Mouse (Mus musculus): Measurements from ENCODE around the gene Aif1. TPM values are rescaled to one million over a fixed set of nuclear protein-coding genes. Genes with fewer than 3 reads are reported as not detected.
A peak's percentile ranks its signal among the peaks of the same experiment; 100 is the strongest.

Gene Aif1
- polyA plus RNA-seq, 1 experiment, result 13.2 TPM

DNA sequence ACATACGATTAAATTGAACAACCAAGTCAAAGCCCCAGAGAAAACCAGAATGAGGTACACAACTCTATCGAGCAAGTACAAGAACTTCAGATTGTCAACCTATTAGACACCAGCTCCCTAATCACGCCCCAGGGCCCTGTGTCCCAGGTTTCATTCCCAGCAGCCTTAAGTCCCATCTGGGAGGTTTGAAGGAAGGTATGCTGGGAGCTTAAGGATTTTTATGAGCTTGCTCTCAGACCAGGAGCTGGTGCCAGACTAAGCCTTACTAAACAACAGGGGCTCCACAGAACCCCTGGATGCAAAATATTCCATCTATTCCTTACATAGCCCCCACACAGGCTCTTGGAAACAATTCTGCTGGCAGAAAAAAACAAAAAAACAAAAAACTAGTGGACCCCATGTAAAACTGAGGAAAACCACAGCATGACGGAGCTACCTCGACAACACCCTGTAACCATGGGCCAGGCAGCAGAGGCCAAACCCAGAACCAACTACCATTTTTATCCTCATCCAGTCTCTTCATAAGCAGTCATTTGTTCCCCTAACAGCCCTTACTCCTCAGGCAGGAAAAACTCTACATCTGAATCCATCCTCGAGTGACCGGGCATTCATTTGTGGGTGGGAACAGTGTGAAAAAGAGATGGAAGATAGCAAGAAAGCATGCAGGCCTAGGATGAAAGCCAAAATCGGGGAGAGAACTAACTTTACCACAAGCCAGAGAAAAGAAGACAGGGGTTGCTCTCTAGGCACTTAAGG, 12.4 kb downstream of the Aif1 start:
- TF ChIP-seq POLR2A (IDR thresholded peaks at IDR 0.05; ENCODE audit: extremely low read depth, insufficient read depth, low read length), result no peak
- TF ChIP-seq CTCF (IDR thresholded peaks at IDR 0.05; ENCODE audit: extremely low read depth, insufficient read depth, low read length), result no peak
- Histone ChIP-seq H3K27ac (ENCODE audit: insufficient read depth, low read length) (no peak overlapping the region; the same call in 1 of the 2 replicates), H3K4me3 (ENCODE audit: insufficient read depth, low read length) (peak overlapping the region; percentile 49), H3K4me1 (ENCODE audit: control insufficient read depth, insufficient read depth, low read length) (peaks cover 6% of the 10 kb centered on the region)

DNA sequence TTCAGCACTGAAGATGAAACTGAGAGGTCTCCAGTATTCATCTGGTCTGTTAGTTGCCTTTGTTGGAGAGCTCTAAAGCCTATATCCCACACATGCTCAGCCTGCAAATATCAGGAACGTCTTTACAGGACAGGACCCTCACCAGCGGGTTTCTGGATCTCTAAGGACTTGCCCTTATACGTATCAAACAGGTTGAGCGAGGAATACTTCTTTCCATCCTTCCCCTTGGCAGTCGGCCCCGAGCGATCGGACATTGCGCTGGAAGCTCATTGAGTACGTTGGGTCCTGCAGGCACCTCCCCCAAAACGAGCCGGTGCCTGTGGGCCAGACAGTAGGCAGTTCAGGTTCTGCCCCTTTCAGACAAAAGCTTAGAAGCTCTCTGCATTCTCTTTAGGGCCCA, 13.1 kb downstream of the Aif1 start:
- Histone ChIP-seq H3K4me3 (ENCODE audit: insufficient read depth, low read length) (peak overlapping the region; percentile 49), H3K27ac (ENCODE audit: insufficient read depth, low read length) (no peak overlapping the region), H3K4me1 (ENCODE audit: control insufficient read depth, insufficient read depth, low read length) (peaks cover 5% of the 10 kb centered on the region)
- TF ChIP-seq POLR2A (IDR thresholded peaks at IDR 0.05; ENCODE audit: extremely low read depth, insufficient read depth, low read length) (no peak), CTCF (IDR thresholded peaks at IDR 0.05; ENCODE audit: extremely low read depth, insufficient read depth, low read length) (no peak)

DNA sequence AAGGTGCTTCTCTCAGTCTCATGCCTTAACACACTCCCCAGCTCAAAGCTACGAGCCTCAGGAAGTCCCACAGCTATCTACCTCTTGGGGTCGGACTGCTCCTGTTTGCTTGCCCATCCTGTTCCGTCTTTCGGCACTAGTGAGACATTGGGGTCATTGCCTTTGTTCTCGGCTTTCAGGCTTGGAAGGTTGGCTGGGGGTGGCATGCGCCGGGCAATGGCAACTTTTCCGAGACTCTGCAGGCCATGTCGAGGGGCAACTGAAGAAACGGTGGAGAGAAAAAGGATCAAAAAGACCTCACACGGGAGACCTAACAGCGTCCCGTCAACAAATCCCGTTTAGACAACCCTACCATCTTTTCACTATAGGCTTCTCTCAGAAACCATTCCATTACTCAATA, 13.7 kb downstream of the Aif1 start:
- peak overlapping the region; percentile 49; the same call in 1 of the 2 replicates for H3K4me3 ChIP-seq (ENCODE audit: insufficient read depth, low read length)
- H3K27ac ChIP-seq (ENCODE audit: insufficient read depth, low read length), result no peak overlapping the region
- peaks cover 3% of the 10 kb centered on the region for H3K4me1 ChIP-seq (ENCODE audit: control insufficient read depth, insufficient read depth, low read length)
- TF ChIP-seq CTCF (IDR thresholded peaks at IDR 0.05; ENCODE audit: extremely low read depth, insufficient read depth, low read length), result no peak
- no peak for TF ChIP-seq POLR2A (IDR thresholded peaks at IDR 0.05; ENCODE audit: extremely low read depth, insufficient read depth, low read length)

DNA sequence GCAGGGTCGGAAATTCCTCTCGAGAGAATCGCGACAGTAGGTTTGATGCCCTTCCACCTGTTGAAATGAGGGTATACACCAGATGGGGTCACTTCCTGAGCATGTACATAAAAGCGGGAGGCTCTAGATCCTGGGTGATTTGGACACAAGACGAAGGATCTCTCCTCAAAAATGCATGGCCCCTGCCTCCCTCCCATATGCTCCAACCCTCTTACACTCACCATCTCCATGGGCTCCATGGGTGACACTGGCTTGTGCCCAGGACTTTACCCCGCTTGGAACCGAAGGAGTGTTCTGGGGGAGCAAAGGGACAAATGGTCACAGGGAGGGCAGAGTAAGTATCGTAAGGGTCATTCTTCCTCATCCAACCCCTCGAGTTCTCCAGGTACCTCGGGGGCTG, 14.4 kb downstream of the Aif1 start:
- TF ChIP-seq POLR2A (IDR thresholded peaks at IDR 0.05; ENCODE audit: extremely low read depth, insufficient read depth, low read length) (no peak), CTCF (IDR thresholded peaks at IDR 0.05; ENCODE audit: extremely low read depth, insufficient read depth, low read length) (no peak)
- Histone ChIP-seq H3K4me3 (ENCODE audit: insufficient read depth, low read length) (no peak overlapping the region), H3K4me1 (ENCODE audit: control insufficient read depth, insufficient read depth, low read length) (peaks cover 3% of the 10 kb centered on the region), H3K27ac (ENCODE audit: insufficient read depth, low read length) (no peak overlapping the region)

DNA sequence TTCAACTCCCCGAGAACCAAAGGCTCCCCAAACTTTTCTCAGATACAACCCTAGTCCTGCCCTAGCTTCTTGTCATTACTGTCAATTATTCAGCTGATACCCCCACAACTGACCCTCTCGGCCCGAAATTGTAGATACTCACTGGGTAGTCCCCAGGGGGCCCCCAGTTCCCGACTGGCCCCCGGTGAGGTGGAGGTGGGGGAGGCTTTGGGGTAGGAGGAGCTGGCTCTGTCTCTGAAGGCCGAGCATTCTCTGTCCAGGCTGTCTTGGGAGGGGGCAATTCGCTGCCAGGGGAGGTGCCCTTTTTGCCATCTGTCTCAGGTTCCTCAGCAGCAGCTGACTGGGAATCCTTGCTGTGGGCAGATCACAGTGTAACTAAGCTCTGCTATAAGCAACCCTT, 16.2 kb downstream of the Aif1 start:
- Histone ChIP-seq H3K27ac (ENCODE audit: insufficient read depth, low read length) (no peak overlapping the region), H3K4me3 (ENCODE audit: insufficient read depth, low read length) (no peak overlapping the region), H3K4me1 (ENCODE audit: control insufficient read depth, insufficient read depth, low read length) (peaks cover 2% of the 10 kb centered on the region; the same call in 1 of the 2 replicates)
- TF ChIP-seq CTCF (IDR thresholded peaks at IDR 0.05; ENCODE audit: extremely low read depth, insufficient read depth, low read length) (no peak), POLR2A (IDR thresholded peaks at IDR 0.05; ENCODE audit: extremely low read depth, insufficient read depth, low read length) (no peak)

DNA sequence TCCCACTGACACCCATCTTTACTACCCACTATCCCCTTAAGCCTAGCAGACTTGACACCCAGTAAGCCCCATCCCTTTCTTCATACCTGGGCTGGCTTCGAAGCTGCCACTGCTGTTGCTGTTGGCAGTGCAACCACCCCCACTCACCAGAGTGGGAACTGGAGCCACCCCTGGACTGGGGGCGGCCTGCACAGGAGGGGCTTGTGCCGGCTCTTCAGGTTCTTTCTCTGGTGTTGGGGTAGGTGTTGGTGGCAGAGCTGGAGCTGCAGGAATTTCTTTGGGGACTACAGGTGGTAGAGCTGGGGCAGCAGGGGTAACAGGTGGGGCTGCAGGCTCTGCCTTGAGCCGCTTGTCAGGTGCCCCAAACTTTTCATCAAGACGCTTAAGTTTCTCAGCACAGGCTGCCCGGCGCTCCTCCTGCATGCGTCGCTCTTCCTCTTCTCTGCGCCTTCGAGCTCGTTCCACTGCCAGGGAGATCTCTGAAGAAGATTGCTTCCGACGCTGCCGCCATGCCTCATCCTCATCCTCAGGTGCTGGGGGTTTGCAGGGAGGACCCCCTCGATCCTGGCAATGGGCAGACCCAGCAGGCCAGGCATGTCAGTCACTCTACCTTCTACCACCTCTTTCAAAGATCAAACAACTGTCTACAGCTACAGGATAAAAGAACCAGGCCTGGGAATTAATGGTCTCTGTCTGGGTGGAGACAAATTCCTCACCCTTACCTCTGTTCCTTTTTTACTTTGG, 16.8 kb downstream of the Aif1 start:
- TF ChIP-seq POLR2A (IDR thresholded peaks at IDR 0.05; ENCODE audit: extremely low read depth, insufficient read depth, low read length) (no peak), CTCF (IDR thresholded peaks at IDR 0.05; ENCODE audit: extremely low read depth, insufficient read depth, low read length) (no peak)
- Histone ChIP-seq H3K27ac (ENCODE audit: insufficient read depth, low read length) (no peak overlapping the region), H3K4me3 (ENCODE audit: insufficient read depth, low read length) (no peak overlapping the region), H3K4me1 (ENCODE audit: control insufficient read depth, insufficient read depth, low read length) (peaks cover 2% of the 10 kb centered on the region; the same call in 1 of the 2 replicates)

DNA sequence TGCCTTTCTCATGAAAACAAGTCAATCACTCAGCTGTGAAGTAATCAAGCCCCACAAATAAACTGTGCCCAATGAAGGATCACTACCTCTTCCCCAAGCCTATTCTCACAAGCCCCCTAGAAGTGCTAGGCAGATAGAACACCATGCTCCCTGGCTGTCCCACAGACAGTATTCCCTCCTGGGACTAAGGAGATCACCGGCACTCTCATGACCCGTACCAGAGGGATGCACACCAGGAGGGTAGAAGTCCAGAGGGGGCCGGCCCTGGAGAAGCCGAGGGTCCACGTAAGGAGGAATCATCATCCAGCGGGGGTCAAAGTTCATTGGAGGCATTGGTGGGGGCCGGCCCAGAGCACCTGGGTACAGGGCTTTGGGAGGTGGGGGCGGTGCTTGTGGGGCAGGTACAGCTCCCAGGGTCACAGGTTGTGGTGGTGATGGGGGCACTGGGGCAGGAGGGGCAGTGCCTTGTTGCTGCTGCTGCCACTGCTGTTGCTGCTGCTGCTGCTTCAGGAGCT, 18.1 kb downstream of the Aif1 start:
- H3K27ac ChIP-seq (ENCODE audit: insufficient read depth, low read length), result no peak overlapping the region
- TF ChIP-seq POLR2A (IDR thresholded peaks at IDR 0.05; ENCODE audit: extremely low read depth, insufficient read depth, low read length) (no peak), CTCF (IDR thresholded peaks at IDR 0.05; ENCODE audit: extremely low read depth, insufficient read depth, low read length) (no peak)
- peaks cover 2% of the 10 kb centered on the region; the same call in 1 of the 2 replicates for H3K4me1 ChIP-seq (ENCODE audit: control insufficient read depth, insufficient read depth, low read length)
- H3K4me3 ChIP-seq (ENCODE audit: insufficient read depth, low read length), result no peak overlapping the region

DNA sequence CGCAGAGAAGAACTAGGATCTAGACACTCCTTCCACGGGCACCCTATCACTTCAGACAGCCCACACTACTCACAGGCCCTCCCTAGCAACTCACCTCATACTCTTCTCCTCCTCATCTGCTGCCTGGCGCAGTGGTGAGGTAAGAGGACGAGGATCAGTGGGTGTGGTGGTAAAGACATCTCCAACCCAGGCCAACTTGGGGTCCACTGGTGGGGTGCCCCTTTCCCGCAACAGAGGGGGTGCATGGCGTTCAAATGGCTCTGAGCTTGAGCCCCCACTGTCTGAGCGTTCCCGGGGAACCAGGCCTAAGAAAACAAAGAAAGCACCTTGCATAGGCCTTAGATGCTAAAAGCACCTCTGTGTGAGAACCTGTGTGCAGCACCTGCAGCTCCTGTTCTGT, 18.6 kb downstream of the Aif1 start:
- Histone ChIP-seq H3K4me1 (ENCODE audit: control insufficient read depth, insufficient read depth, low read length) (peaks cover 2% of the 10 kb centered on the region; the same call in 1 of the 2 replicates), H3K4me3 (ENCODE audit: insufficient read depth, low read length) (no peak overlapping the region), H3K27ac (ENCODE audit: insufficient read depth, low read length) (no peak overlapping the region)
- TF ChIP-seq POLR2A (IDR thresholded peaks at IDR 0.05; ENCODE audit: extremely low read depth, insufficient read depth, low read length) (no peak), CTCF (IDR thresholded peaks at IDR 0.05; ENCODE audit: extremely low read depth, insufficient read depth, low read length) (no peak)

DNA sequence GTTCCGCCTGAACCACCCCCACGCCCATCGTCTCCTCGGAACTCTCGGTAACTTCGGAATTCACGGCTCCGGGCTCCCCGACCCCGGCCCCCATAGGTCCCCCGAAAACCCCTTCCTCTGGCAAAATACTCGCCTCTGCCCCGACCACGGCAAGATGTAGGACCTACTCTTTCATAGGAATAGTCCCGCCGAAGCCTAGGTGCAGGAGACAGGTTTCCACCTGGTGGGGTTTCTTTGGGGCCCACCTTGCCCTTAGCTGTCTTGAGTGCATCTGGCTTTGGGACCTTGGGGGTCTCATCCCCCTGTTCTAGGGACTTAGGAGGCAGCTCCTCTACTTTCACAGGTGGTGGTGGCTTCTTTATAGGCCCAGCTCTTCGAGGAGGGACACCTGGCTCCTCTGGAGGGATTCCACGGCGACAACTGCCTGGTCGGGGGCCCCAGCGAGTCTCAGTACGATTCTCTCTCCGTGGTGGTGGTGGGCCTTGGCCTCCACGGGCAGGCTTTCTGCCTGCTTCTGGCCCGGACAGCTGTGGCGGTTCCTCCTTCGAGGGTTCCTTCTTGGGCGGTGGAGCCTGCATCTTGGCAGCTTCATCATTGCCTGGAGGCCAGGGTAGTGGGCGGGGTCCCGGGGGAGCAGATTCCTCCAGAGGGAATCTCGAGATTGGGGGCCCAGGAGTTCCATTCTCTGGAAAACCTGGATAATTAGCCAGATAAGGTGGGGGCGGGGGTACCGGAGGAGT, 19.2 kb downstream of the Aif1 start:
- H3K27ac ChIP-seq (ENCODE audit: insufficient read depth, low read length), result no peak overlapping the region
- no peaks in the 10 kb centered on the region for H3K4me1 ChIP-seq (ENCODE audit: control insufficient read depth, insufficient read depth, low read length)
- H3K4me3 ChIP-seq (ENCODE audit: insufficient read depth, low read length), result no peak overlapping the region
- TF ChIP-seq CTCF (IDR thresholded peaks at IDR 0.05; ENCODE audit: extremely low read depth, insufficient read depth, low read length) (no peak), POLR2A (IDR thresholded peaks at IDR 0.05; ENCODE audit: extremely low read depth, insufficient read depth, low read length) (no peak)
